Mouse (Mus musculus) splenic B cell, adult 2 months (primary cell): ENCODE results near the gene Ptrh1.
A peak's percentile ranks its signal among the peaks of the same experiment; 100 is the strongest.

Source experiments
- DNase-seq: peaks from one replicate; pipeline ENCODE4 v3.0.0-alpha.2; 2011; ENCODE audit warnings: low read depth, low spot score
- H3K27me3 ChIP-seq: 2 replicates; pipeline ENCODE4 v1.6.1; 2012; ENCODE audit warnings: mild to moderate bottlenecking, low read length, moderate library complexity, mixed read lengths; ENCODE audit not compliant: control insufficient read depth, poor library complexity, insufficient read depth, severe bottlenecking
- H3K36me3 ChIP-seq: 2 replicates; pipeline ENCODE4 v1.6.1; 2012; ENCODE audit warnings: mild to moderate bottlenecking, low read length, moderate library complexity, mixed read lengths; ENCODE audit not compliant: control insufficient read depth, poor library complexity, insufficient read depth, severe bottlenecking

The Ptrh1 gene

DNA sequence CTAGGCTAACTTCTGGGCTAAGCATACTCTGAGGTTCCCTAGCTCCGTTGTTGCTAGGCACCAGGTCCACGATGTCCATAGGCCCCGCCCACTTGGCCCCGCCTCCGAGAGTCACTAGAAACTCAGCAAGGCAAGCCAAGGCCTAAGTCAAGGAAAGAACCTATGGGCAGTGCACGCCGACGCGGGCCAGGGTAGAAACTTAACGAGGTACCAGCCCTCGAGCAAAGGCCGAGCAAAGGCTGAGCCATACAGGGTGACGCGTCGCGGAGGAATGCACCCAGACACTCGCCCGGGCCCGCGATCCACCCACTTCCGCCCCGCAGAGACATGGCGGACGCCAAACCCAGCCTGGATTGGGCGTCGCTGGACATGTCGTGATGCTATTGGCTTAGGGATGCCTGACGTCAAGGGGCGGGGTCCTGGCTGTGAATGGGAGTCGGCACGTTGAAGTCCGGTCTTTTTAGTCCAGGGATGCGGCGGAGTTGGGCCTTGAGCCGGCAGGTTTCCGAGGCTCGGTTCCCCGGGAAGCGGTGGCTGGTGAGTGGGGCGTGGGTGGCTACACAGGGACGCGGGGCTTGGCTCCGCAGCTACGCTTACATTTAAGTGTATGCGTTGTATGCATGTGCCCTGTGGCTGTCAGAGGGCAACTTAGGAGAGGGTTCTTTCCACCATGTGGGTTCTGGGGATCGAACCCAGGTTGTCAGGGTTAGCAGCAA is at the start of gene Ptrh1, which contains the start of gene Ttc16:
Gene Ptrh1 (plus strand): TSS at position 428 of the 716 bp plus-strand sequence.
Gene Ttc16 (minus strand): TSS at position 275 of the 716 bp plus-strand sequence.
- DNase-seq: peak; percentile 96
- Histone ChIP-seq H3K36me3 (no peaks in the 10 kb centered on the region), H3K27me3 (no peaks in the 10 kb centered on the region)

DNA sequence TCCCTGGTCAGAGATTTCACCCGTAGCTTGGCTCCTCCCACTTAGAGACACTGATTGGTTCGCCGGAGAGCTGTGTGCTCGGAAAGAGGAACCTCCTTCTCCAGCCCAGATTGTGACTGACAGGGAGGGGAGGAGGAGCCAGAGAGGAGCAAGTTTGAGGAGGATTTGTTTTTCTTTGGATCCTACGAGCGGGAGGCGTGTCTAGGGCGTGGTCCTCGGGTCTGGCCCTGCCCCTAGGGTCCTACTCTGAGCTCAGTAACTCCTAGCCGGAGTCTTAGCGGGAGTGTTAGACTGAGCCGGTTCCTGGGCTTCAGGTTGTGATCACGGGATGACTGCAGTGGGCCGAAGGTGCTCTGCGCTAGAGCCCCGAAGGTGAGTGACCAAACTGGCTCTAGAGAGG is 48.2 kb upstream of the Ptrh1 start:
- DNase-seq: peak; percentile 92
- Histone ChIP-seq H3K27me3 (no peaks in the 10 kb centered on the region), H3K36me3 (peaks cover 11% of the 10 kb centered on the region)

DNA sequence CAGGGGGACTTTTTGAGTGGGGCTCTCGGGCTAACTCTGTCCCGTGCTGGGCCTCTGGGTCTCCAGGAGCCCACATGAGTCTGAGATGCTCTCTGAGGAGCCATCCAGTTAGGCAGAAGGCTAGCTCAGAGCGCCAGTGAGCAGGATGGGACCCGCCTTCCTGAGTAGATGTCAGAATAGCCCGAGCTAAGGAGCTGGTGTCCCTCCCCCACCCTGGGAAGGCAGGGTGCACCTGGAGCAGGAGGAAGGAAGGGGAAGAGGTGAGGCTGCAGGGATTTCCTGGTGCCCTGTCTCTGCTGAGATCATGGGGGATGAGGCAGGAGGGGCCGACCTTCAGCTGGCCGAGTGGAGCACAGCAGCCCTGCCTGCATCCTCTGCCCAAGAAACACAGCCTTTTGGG is 47.1 kb upstream of the Ptrh1 start:
- no peaks in the 10 kb centered on the region for H3K27me3 ChIP-seq
- DNase-seq: no peak
- H3K36me3 ChIP-seq: peaks cover 11% of the 10 kb centered on the region

DNA sequence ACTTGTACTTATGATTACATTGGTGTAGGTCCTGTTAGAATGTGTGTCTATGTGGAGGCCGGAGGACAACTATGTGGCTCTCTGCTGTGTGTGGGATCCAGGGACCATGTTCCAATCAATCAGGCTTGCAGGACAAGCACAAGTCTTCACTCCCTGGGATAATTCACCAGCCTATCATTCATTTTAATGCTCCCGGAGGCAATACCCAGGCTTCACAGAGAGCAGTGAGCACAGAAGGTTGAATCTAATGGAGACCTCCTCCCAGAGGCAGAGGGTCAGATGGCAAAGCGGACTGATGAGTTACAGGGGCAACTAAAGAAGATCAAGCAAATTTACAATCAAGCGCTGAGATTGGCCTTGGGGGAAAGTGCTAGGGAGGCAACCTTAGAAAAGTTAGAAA is 46.0 kb upstream of the Ptrh1 start:
- Histone ChIP-seq H3K27me3 (no peaks in the 10 kb centered on the region), H3K36me3 (peaks cover 10% of the 10 kb centered on the region)
- DNase-seq: no peak

DNA sequence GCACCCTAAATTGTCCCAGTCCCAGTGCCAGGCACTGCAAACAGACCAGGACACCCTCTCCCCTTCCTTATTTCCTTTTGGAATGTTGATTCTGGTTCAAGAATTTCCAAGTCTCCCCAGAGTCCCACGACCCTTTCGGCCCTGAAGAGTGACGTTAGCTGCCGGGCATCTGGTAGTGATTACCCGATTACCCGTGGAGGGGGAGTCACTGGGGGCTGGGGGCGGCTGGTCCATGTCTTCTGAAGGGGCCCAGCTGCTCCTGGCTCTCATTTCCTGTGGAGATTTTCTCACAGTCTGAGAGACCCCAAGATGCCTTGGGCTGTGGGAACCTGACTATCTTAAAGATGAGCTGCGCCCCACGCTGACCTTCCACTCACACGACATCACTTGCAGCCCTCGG is 44.7 kb upstream of the Ptrh1 start:
- Histone ChIP-seq H3K36me3 (peaks cover 8% of the 10 kb centered on the region), H3K27me3 (no peaks in the 10 kb centered on the region)
- no peak for DNase-seq

DNA sequence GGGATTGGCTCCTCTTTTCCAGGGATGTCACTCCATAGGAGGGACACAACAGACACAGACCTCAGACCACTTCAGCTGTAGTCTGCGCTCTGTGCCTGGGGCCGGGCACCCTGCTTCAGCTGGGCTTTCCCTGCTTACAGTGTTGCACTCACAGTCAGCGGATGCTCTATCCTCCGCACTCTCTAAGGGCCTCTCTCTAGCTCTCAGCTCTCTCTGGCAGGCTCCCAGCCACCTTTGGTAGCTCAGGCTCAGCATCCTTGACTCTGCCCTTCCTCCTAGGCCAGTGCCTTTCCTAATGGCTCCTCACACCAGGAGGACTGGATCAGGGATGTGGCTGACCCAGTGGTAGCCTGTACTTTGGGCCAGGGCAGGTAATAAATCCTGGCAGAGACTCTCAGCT is 43.7 kb upstream of the Ptrh1 start:
- DNase-seq: no peak
- Histone ChIP-seq H3K27me3 (no peaks in the 10 kb centered on the region), H3K36me3 (peaks cover 5% of the 10 kb centered on the region)

DNA sequence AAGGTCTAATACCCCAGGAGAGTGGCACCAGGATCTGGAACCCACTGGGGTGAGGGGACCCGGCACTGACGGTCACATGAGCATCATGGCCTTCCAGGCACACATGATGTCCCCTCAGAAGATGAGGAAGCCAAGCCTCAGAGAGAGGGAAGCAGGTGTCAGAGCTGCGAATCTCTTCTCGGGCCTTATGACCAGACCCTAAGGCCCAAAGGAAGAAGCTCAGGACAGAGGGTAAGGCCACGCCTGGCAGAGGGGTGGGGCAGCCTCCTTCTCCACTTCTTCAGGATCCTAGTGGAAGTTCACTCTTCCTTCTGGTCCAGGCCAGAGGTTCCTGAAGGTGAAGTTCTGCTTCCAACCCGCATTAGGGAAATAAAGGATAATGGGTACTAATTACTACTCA is 42.9 kb upstream of the Ptrh1 start:
- Histone ChIP-seq H3K27me3 (no peaks in the 10 kb centered on the region), H3K36me3 (peaks cover 6% of the 10 kb centered on the region)
- no peak for DNase-seq

DNA sequence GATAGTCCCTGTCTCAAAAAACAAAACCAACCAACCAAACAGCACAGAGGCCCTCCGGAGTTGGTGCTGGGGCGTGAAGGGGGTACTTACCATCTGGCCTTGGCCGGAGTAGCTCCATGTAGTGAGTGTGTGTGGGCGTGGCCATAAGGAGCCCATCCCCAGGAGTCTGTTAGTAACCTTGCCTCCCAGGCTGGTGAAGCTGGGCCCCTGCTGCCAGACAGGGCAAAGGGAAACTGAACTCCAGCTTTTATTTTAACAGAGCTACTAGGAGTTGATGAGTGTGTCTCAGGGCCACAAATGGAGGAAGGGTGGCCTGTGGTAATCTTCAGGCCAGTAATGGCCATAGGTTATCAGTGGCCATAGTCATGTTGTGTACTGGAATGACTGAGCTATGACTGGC is 41.1 kb upstream of the Ptrh1 start:
- no peak for DNase-seq
- Histone ChIP-seq H3K36me3 (peaks cover 5% of the 10 kb centered on the region), H3K27me3 (no peaks in the 10 kb centered on the region)

DNA sequence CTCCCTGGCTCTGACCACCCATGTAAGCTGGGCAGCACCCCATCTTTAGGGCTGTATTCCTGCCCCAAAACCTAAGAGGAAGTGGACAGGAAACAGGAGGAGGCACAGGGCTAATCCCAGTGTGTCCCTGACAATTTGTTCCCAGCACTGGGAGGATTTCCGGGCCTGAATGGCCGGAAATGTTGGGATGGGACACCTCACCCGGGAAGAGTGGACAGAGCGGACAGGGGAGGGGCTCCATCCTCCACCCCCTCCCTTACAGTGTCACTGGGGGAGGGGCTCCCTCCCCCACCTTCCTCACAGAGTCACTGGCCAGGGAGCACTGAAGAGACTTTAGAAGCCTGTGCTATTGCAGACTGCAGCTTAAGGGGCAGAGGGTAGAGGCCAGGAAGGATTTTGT is 40.7 kb upstream of the Ptrh1 start:
- no peak for DNase-seq
- Histone ChIP-seq H3K27me3 (no peaks in the 10 kb centered on the region), H3K36me3 (peaks cover 1% of the 10 kb centered on the region)

DNA sequence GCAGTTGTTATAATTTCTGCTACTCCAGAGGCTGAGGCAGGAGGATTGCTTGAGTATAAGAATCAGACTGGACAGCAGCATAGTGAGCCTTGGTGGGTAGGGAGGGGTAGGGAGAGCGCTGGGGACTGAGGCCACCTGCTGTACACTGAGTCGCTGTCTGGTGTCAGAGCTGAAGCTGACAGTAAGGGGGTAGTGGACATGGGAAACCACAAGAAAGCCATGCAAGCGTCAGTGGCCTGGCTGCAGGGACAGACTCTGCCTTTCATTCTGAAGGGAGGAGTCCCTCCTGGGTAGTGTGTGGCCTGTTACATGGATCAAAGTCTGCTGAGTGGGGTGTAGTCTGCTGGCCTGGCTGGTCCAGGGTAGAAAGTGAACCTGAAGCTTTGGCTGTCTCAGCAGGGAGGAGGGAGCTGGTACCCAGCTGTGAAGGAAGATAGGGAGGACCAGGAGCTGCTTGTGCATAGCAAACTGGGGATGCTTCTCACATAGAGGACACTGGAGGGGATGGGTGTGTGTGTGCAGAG is 39.2 kb upstream of the Ptrh1 start:
- H3K27me3 ChIP-seq: no peaks in the 10 kb centered on the region
- DNase-seq: no peak
- peaks cover 3% of the 10 kb centered on the region for H3K36me3 ChIP-seq

DNA sequence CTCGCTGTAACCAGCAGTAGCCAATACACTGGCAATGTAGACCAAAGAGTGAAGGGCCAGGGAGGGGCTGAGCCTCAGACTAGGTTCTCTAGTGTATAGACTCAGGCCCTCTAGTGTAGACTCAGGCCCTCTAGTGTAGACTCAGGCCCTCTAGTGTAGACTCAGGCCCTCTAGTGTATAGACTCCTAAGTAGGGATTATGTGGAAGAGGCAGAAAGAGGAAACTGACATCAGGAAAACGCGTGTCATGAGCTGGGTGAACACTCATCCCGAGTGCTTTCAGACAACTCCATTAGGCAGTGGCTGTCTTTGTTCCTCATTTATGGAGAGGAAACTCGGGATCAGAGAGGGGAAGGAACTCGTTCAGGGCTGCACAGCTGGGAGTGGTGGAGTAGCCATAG is 38.6 kb upstream of the Ptrh1 start:
- Histone ChIP-seq H3K36me3 (peaks cover 4% of the 10 kb centered on the region), H3K27me3 (no peaks in the 10 kb centered on the region)
- no peak for DNase-seq

DNA sequence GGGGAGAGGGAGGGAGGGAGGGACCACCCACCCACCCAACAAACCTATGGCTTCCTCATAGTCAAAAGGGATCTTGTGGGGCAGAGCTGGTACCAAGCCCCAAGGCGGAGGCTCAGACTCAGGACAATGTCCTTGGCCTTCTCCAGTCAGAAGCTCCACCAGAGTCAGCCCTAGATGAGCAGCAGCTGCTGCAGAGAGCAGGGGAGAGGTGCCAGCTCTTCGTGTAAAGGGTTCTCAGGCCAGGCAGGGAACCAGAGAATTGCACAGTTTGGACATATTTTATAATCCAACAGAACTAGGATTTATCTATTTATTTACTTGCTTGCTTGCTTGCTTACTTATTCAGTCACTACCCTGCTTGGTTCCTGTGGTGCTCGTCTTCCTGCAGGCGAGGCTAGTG is 36.3 kb upstream of the Ptrh1 start:
- Histone ChIP-seq H3K36me3 (peaks cover 8% of the 10 kb centered on the region), H3K27me3 (no peaks in the 10 kb centered on the region)
- no peak for DNase-seq

DNA sequence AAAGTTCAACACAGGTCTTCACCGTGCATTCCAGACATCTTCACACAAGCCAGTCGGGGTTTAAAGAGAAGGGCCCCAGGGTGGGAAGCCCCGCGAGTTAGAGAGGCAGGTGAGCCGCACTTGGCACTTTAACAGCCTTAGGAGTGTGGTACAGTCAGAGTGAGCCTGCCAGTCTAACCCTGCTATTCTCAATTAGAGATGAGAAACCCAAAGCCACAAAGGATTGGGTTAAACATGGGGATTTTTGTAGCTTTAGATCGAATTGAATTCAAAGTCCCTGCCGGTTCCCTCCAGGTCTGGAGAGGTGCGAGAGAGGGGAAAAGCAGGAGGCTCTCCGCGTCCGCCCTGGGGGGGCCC is 34.7 kb upstream of the Ptrh1 start, which contains the start of gene 6330409D20Rik:
Gene 6330409D20Rik (minus strand): TSS at position 101 of the 357 bp plus-strand sequence.
- peaks cover 11% of the 10 kb centered on the region for H3K36me3 ChIP-seq
- no peaks in the 10 kb centered on the region for H3K27me3 ChIP-seq
- no peak for DNase-seq

DNA sequence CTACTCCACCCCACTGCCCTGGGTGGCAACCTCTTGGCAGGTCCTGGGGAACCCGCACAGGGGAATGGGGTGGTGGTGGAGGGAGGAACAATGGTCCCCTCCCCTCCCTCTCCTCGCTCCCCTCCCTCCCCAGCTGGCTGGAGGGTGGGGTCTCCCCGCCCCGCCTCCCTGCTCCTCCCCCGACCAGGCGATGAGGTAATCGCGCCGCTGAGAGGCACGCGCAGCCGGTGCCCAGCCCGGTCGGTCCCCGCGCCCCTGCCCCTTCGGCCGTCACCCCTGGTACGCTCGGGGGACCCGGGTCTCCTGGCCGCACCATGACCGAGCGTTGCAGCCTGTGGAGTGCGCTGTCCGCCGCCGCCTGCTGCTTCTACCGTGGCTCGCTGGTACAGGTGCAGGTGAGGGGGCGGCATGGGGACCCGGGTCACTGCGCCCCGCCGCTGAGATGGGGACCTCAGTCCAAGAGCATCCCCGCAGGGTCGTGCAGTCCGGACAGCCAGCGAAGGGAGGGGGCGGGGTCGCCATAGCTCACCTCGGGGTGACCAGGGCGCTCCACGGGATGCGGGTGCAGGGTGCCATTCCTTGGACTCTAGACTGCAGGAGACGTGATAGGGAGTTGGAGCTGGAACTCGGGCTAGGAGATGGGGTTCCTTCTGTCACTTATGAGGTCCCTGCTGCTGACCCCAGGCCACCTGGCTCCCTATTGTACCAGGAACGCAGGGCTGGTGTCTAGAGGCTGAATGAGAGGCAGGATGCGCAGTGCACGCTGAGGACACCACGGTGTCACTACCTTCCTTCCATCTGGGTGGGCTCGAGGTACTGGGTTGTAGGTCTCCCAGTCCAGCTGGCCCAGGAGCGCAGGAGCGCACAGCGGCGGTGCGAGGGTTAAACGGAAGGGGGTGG is 34.1 kb upstream of the Ptrh1 start:
- no peak for DNase-seq
- Histone ChIP-seq H3K36me3 (peaks cover 11% of the 10 kb centered on the region), H3K27me3 (no peaks in the 10 kb centered on the region)

DNA sequence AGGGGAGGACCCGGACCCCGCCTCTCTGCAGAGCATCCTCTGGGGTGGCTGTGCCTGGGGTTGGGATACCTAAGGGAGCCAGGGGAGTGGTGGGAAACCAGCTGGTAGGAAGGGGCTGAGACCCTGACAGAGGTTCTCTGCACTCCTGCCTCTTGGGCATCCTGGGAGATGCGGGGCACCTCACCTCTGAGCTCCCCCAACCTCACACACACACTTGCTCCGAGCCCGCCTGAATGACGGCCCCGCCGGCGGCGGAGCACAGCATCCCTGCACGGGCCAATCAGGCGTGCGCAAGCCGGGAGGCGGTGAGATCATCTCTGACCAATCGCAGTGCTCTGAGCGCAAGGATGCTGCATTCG is 33.4 kb upstream of the Ptrh1 start:
- Histone ChIP-seq H3K36me3 (peaks cover 15% of the 10 kb centered on the region), H3K27me3 (no peaks in the 10 kb centered on the region)
- no peak for DNase-seq
